Mouse (Mus musculus): ENCODE data around the gene Cacnb1. TPM values are rescaled to one million over a fixed set of nuclear protein-coding genes. Genes with fewer than 3 reads are reported as not detected.

The Cacnb1 gene
- polyA plus RNA-seq, 1 experiment from 2014 or later = 6.1 TPM

DNA sequence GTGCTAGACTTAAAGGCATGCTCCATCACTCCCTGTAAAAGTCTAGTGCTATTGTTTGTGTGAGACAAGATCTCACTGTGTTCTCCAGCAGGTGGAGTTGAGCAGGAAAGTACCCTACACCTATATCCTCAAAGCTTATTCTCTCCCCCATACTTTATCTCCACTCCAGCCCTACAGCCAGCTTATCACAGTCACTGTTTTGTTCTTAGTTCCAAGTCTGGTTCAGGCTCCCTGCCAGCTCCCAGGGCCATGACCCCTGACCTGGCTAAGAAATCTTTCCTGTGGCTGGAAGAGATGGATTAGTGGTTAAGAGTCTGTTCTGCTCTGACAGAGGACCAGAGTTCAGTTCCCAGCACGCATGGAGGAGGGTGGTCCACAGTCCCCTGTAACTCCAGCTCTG lies 23.6 kb upstream of the Cacnb1 start:
- Histone ChIP-seq H3K27ac (ENCODE audit: low read depth, low read length) (no peak overlapping the region), H3K4me3 (ENCODE audit: low read depth, low read length) (no peak overlapping the region), H3K4me1 (ENCODE audit: control insufficient read depth, insufficient read depth, low read length) (peaks cover 12% of the 10 kb centered on the region; the same call in 1 of the 2 replicates), H3K4me2 (no peak overlapping the region), H3K27me3 (ENCODE audit: control insufficient read depth, insufficient read depth, low read length) (peaks cover 37% of the 10 kb centered on the region), H3K9me3 (replicated peaks; ENCODE audit: control insufficient read depth, low read length) (no peaks in the 10 kb centered on the region), H3K9ac (ENCODE audit: low read depth, low read length) (no peak overlapping the region), H3K36me3 (ENCODE audit: control insufficient read depth, insufficient read depth, low read length) (no peaks in the 10 kb centered on the region)
- ATAC-seq (replicated peaks; ENCODE audit: insufficient number of reproducible peaks, low FRiP score, low TSS enrichment) = no peak
- WGBS (ENCODE audit: insufficient replicate concordance) = 68% methylated on average over 1 of the region's 1 CpGs

DNA sequence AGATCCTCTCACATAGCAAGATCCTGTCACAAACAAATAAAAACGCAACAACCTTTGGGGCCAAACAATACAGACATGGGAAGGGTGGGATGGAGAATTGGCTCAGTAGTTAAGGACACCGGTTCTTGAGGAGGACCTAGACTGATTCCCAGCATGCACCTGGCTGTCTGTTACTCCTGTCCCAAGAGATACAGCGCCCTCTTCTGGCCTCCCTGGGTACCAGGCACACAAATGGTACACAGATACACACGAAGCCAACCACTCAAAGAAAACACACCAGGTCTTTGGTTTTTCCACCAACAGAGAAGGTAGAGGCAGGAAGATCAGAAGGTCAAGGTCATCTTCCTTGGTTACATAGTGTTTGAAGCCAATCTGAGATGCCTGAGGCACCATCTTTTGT lies 22.8 kb upstream of the Cacnb1 start:
- Histone ChIP-seq H3K27ac (ENCODE audit: low read depth, low read length) (no peak overlapping the region), H3K9me3 (replicated peaks; ENCODE audit: control insufficient read depth, low read length) (no peaks in the 10 kb centered on the region), H3K9ac (ENCODE audit: low read depth, low read length) (no peak overlapping the region), H3K36me3 (ENCODE audit: control insufficient read depth, insufficient read depth, low read length) (no peaks in the 10 kb centered on the region), H3K4me1 (ENCODE audit: control insufficient read depth, insufficient read depth, low read length) (0 out of 2 replicates have a peak, but pooled peaks cover 3% of the 10 kb centered on the region), H3K27me3 (ENCODE audit: control insufficient read depth, insufficient read depth, low read length) (peaks cover 28% of the 10 kb centered on the region), H3K4me2 (no peak overlapping the region), H3K4me3 (ENCODE audit: low read depth, low read length) (no peak overlapping the region)
- ATAC-seq (replicated peaks; ENCODE audit: insufficient number of reproducible peaks, low FRiP score, low TSS enrichment) = no peak
- whole genome bisulfite sequencing (ENCODE audit: insufficient replicate concordance) = 57% methylated on average over 4 of the region's 4 CpGs

DNA sequence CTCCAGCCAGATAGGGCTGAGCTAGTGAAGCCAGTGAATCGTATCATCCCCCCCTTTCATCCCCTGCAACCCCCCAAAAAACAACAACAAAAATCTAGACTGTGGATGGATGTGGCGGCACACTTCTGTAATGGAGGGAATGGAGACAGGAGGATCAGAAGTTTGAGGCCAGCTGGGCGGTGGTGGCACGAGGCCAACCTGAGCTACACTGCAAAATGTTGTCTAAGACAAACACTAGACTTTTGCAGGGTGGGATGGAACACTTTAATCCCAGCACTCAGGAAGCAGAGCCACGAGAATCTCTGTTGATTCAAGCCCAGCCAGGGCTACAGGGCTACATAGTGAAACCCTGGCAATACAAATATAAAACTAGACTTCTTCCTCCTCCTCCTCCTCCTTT lies 21.2 kb upstream of the Cacnb1 start:
- ATAC-seq (replicated peaks; ENCODE audit: insufficient number of reproducible peaks, low FRiP score, low TSS enrichment) = no peak
- WGBS (ENCODE audit: insufficient replicate concordance) = 68% methylated on average over 5 of the region's 5 CpGs
- H3K36me3 ChIP-seq (ENCODE audit: control insufficient read depth, insufficient read depth, low read length) = no peaks in the 10 kb centered on the region
- H3K4me2 ChIP-seq = no peak overlapping the region
- H3K9me3 ChIP-seq (replicated peaks; ENCODE audit: control insufficient read depth, low read length) = no peaks in the 10 kb centered on the region
- H3K27ac ChIP-seq (ENCODE audit: low read depth, low read length) = no peak overlapping the region
- no peak overlapping the region for H3K4me3 ChIP-seq (ENCODE audit: low read depth, low read length)
- 0 out of 2 replicates have a peak, but pooled peaks cover 3% of the 10 kb centered on the region for H3K4me1 ChIP-seq (ENCODE audit: control insufficient read depth, insufficient read depth, low read length)
- peaks cover 15% of the 10 kb centered on the region; the same call in 1 of the 2 replicates for H3K27me3 ChIP-seq (ENCODE audit: control insufficient read depth, insufficient read depth, low read length)
- no peak overlapping the region for H3K9ac ChIP-seq (ENCODE audit: low read depth, low read length)

DNA sequence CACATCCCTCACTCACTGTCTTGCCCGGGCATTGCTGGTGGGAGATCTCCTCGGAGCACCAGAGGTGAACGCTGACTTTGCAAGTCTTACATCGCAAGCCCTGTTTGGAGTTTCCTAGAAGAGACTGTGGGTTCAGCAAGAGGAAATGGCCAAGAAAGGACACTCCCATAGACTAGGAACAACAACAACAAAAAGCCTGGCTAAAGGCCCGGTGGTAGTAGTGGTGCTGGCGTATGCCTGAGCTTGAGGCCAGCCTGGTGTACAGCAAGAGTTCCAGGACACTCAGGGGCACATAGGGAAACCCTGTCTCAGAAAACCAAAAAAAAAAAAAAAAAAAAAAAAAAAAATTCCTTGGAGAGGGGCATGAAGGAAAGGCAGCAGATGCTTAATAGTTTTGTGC lies 19.9 kb upstream of the Cacnb1 start:
- H3K36me3 ChIP-seq (ENCODE audit: control insufficient read depth, insufficient read depth, low read length) = no peaks in the 10 kb centered on the region
- no peak for ATAC-seq (replicated peaks; ENCODE audit: insufficient number of reproducible peaks, low FRiP score, low TSS enrichment)

DNA sequence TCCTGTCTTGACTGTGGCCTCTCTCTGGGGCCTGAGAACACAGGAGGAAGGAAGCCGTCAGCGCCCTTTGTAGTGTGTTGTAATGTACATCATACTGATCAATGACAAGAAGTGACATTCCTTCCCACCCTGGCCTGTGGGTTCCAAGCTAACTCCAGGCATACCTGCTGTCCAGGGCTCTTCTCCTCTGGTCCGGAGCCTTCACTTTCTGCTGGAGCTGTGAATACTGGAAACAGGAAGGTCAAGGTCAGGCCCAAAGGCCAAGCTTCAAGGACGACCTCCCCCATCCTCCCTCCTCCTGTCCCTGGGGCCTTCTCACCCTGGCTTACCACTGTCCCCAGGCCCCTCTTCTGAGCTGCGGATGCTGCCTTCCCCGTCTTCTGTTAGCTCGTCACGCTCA lies 18.1 kb upstream of the Cacnb1 start:
- WGBS (ENCODE audit: insufficient replicate concordance) = 63% methylated on average over 8 of the region's 8 CpGs
- H3K9ac ChIP-seq (ENCODE audit: low read depth, low read length) = no peak overlapping the region

More for the DNA sequence above, 19.9 kb upstream of the Cacnb1 start:
- Histone ChIP-seq H3K27me3 (ENCODE audit: control insufficient read depth, insufficient read depth, low read length) (peaks cover 15% of the 10 kb centered on the region), H3K9ac (ENCODE audit: low read depth, low read length) (no peak overlapping the region), H3K4me1 (ENCODE audit: control insufficient read depth, insufficient read depth, low read length) (peaks cover 5% of the 10 kb centered on the region; the same call in 1 of the 2 replicates), H3K4me3 (ENCODE audit: low read depth, low read length) (no peak overlapping the region), H3K9me3 (replicated peaks; ENCODE audit: control insufficient read depth, low read length) (no peaks in the 10 kb centered on the region), H3K4me2 (no peak overlapping the region), H3K27ac (ENCODE audit: low read depth, low read length) (no peak overlapping the region)
- 69% methylated on average over 6 of the region's 6 CpGs for WGBS (ENCODE audit: insufficient replicate concordance)

DNA sequence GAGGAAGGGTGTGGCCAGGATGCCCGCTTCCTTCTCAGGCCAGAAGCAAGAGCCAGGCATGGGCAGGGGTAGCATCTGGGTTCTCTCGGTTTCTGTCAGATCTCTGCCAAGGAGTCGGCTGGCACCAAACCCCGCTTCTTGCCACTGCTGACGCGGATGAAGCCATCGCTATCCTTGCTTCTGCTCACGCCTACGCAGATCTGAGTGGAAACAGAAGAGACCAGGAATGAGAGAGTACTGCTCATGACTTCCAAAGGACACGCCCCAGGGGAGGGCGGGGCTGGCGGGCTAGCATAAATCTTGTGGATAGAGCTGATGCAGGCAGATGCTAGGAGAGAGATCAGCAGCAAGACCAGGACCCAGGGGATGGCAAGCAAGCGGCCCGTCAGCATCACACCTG lies 15.0 kb upstream of the Cacnb1 start:
- Histone ChIP-seq H3K9ac (ENCODE audit: low read depth, low read length) (no peak overlapping the region), H3K27ac (ENCODE audit: low read depth, low read length) (no peak overlapping the region), H3K4me2 (no peak overlapping the region), H3K36me3 (ENCODE audit: control insufficient read depth, insufficient read depth, low read length) (no peaks in the 10 kb centered on the region), H3K4me3 (ENCODE audit: low read depth, low read length) (no peak overlapping the region), H3K27me3 (ENCODE audit: control insufficient read depth, insufficient read depth, low read length) (peaks cover 19% of the 10 kb centered on the region), H3K9me3 (replicated peaks; ENCODE audit: control insufficient read depth, low read length) (no peaks in the 10 kb centered on the region), H3K4me1 (ENCODE audit: control insufficient read depth, insufficient read depth, low read length) (peaks cover 16% of the 10 kb centered on the region; the same call in 1 of the 2 replicates)
- 54% methylated on average over 14 of the region's 14 CpGs for WGBS (ENCODE audit: insufficient replicate concordance)
- no peak for ATAC-seq (replicated peaks; ENCODE audit: insufficient number of reproducible peaks, low FRiP score, low TSS enrichment)

More for the DNA sequence above, 18.1 kb upstream of the Cacnb1 start:
- no peaks in the 10 kb centered on the region for H3K36me3 ChIP-seq (ENCODE audit: control insufficient read depth, insufficient read depth, low read length)
- H3K27ac ChIP-seq (ENCODE audit: low read depth, low read length) = no peak overlapping the region
- H3K4me1 ChIP-seq (ENCODE audit: control insufficient read depth, insufficient read depth, low read length) = peaks cover 9% of the 10 kb centered on the region; the same call in 1 of the 2 replicates
- no peaks in the 10 kb centered on the region for H3K9me3 ChIP-seq (replicated peaks; ENCODE audit: control insufficient read depth, low read length)
- H3K4me3 ChIP-seq (ENCODE audit: low read depth, low read length) = no peak overlapping the region
- no peak for ATAC-seq (replicated peaks; ENCODE audit: insufficient number of reproducible peaks, low FRiP score, low TSS enrichment)
- peaks cover 19% of the 10 kb centered on the region for H3K27me3 ChIP-seq (ENCODE audit: control insufficient read depth, insufficient read depth, low read length)
- H3K4me2 ChIP-seq = no peak overlapping the region

DNA sequence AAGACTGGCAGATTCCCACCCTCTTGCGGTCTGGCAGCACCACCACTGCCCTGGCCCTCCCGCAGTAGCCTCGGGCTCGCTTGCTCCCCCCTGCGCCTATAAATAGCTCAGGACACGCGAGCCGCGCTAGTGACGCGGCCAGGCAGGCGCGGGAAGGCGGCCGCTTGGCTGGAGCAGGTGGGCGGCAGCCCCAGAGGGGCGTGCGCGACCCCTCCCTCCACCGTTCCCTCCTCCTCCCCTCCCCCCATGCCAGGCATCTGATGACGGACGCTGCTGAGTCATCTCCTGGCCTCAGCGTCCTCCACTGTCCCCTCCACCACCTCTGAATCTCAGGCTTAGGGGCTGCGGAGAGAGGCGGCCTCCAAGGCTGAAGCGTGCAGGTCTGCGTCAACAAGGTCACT lies 13.1 kb upstream of the Cacnb1 start:
- Histone ChIP-seq H3K4me3 (ENCODE audit: low read depth, low read length) (peak overlapping the region; percentile 38), H3K4me1 (ENCODE audit: control insufficient read depth, insufficient read depth, low read length) (peaks cover 16% of the 10 kb centered on the region; the same call in 1 of the 2 replicates), H3K9me3 (replicated peaks; ENCODE audit: control insufficient read depth, low read length) (no peaks in the 10 kb centered on the region), H3K36me3 (ENCODE audit: control insufficient read depth, insufficient read depth, low read length) (no peaks in the 10 kb centered on the region), H3K27me3 (ENCODE audit: control insufficient read depth, insufficient read depth, low read length) (peaks cover 19% of the 10 kb centered on the region), H3K9ac (ENCODE audit: low read depth, low read length) (peak overlapping the region; percentile 49; the same call in 1 of the 2 replicates), H3K4me2 (peak overlapping the region; percentile 74), H3K27ac (ENCODE audit: low read depth, low read length) (no peak overlapping the region)
- WGBS (ENCODE audit: insufficient replicate concordance) = under 1% methylated on average over 27 of the region's 27 CpGs
- ATAC-seq (replicated peaks; ENCODE audit: insufficient number of reproducible peaks, low FRiP score, low TSS enrichment) = peak; percentile 47

DNA sequence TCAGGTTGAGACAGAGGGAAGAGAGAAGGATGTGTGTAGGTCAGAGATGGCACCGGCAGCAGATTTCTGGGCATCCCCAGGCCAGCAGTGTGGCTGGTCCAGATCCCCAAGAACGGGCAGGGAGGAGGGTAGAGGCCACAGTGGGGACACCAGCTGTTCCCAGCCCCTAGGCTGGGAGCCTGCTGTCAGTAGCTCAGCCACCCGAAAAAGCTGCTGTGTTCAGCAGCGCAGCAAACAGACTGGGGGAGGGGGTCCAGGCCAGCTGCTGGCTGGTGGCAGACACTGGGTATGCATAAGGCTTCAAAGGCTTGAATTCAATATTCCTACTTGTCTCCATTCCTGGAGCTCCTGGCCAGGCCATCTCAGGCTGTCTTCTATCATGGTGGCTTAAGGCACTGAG lies 12.0 kb upstream of the Cacnb1 start:
- peaks cover 16% of the 10 kb centered on the region; the same call in 1 of the 2 replicates for H3K4me1 ChIP-seq (ENCODE audit: control insufficient read depth, insufficient read depth, low read length)
- H3K27me3 ChIP-seq (ENCODE audit: control insufficient read depth, insufficient read depth, low read length) = peaks cover 19% of the 10 kb centered on the region
- no peak overlapping the region for H3K27ac ChIP-seq (ENCODE audit: low read depth, low read length)
- no peak overlapping the region for H3K4me3 ChIP-seq (ENCODE audit: low read depth, low read length)
- H3K4me2 ChIP-seq = no peak overlapping the region
- H3K9me3 ChIP-seq (replicated peaks; ENCODE audit: control insufficient read depth, low read length) = no peaks in the 10 kb centered on the region
- WGBS (ENCODE audit: insufficient replicate concordance) = 45% methylated on average over 4 of the region's 4 CpGs
- peaks cover 7% of the 10 kb centered on the region; the same call in 1 of the 2 replicates for H3K36me3 ChIP-seq (ENCODE audit: control insufficient read depth, insufficient read depth, low read length)
- no peak overlapping the region for H3K9ac ChIP-seq (ENCODE audit: low read depth, low read length)
- ATAC-seq (replicated peaks; ENCODE audit: insufficient number of reproducible peaks, low FRiP score, low TSS enrichment) = no peak

DNA sequence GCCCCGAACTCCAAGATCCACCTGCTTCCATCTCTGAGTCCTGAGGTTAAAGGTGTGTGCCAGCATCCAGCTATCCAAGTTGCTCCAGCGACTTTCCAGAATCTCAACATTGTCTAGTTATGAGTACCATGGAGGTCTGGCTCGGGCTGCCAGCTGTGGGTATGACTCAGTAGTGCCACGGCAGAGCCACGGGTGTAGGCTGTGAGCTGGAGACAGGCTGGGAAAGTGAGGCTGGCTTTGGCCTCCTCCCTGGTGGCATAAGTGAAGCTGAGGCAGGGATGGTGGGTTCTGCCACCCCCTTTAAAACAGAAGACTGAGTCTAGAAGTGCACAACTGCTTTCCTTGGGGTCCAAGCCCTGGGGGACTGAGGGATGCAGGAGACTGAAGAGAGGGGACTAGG lies 11.2 kb upstream of the Cacnb1 start:
- Histone ChIP-seq H3K9ac (ENCODE audit: low read depth, low read length) (no peak overlapping the region), H3K4me3 (ENCODE audit: low read depth, low read length) (no peak overlapping the region), H3K27me3 (ENCODE audit: control insufficient read depth, insufficient read depth, low read length) (peaks cover 19% of the 10 kb centered on the region), H3K36me3 (ENCODE audit: control insufficient read depth, insufficient read depth, low read length) (peaks cover 14% of the 10 kb centered on the region), H3K27ac (ENCODE audit: low read depth, low read length) (no peak overlapping the region), H3K4me2 (no peak overlapping the region), H3K9me3 (replicated peaks; ENCODE audit: control insufficient read depth, low read length) (no peaks in the 10 kb centered on the region), H3K4me1 (ENCODE audit: control insufficient read depth, insufficient read depth, low read length) (peaks cover 16% of the 10 kb centered on the region; the same call in 1 of the 2 replicates)
- no peak for ATAC-seq (replicated peaks; ENCODE audit: insufficient number of reproducible peaks, low FRiP score, low TSS enrichment)
- 84% methylated on average over 5 of the region's 5 CpGs for WGBS (ENCODE audit: insufficient replicate concordance)
